Mouse (Mus musculus) intestine, postnatal 0 days (tissue): ENCODE measurements around the gene Dlgap3. TPM values are rescaled to one million over a fixed set of nuclear protein-coding genes. Genes with fewer than 3 reads are reported as not detected.

Source experiments
- ATAC-seq: fragments of 200-750 bp; cut with Nextera tagmentation; 2 replicates; pipeline ENCODE4 v1.8.0; 2017; ENCODE audit warnings: mild to moderate bottlenecking, moderate TSS enrichment, moderate library complexity
- H3K27ac ChIP-seq: fragments of 300-500 bp; sonication (generic); 2 replicates; pipeline ENCODE4 v1.5.1; 2014; ENCODE audit warnings: mild to moderate bottlenecking, low read depth, low read length, moderate library complexity
- H3K27me3 ChIP-seq: fragments of 300-500 bp; sonication (generic); replicated peaks from 2 replicates; pipeline ENCODE4 v1.6.1; 2014; ENCODE audit warnings: low read length, mixed read lengths; ENCODE audit not compliant: control insufficient read depth, insufficient read depth
- H3K36me3 ChIP-seq: fragments of 300-500 bp; sonication (generic); 2 replicates; pipeline ENCODE4 v1.6.1; 2014; ENCODE audit warnings: mild to moderate bottlenecking, moderate library complexity; ENCODE audit not compliant: control insufficient read depth, insufficient read depth
- H3K4me1 ChIP-seq: fragments of 300-500 bp; sonication (generic); replicated peaks from 2 replicates; pipeline ENCODE4 v1.6.1; 2014; ENCODE audit warnings: antibody characterized with exemption, low read length, mixed read lengths; ENCODE audit not compliant: control insufficient read depth, insufficient read depth
- H3K4me2 ChIP-seq: fragments of 300-500 bp; sonication (generic); replicated peaks from 2 replicates; pipeline ENCODE4 v1.6.1; 2014; ENCODE audit warnings: low read depth, mild to moderate bottlenecking, moderate library complexity
- H3K4me3 ChIP-seq: fragments of 300-500 bp; sonication (generic); 2 replicates; pipeline ENCODE4 v1.5.1; 2014; ENCODE audit warnings: low read depth, low read length
- H3K9ac ChIP-seq: fragments of 300-500 bp; sonication (generic); 2 replicates; pipeline ENCODE4 v1.6.1; 2014; ENCODE audit warnings: mild to moderate bottlenecking, low read depth, low read length
- H3K9me3 ChIP-seq: fragments of 300-500 bp; sonication (generic); 2 replicates; pipeline ENCODE4 v1.6.1; 2016; ENCODE audit warnings: mixed run types; ENCODE audit not compliant: control insufficient read depth
- CTCF ChIP-seq: sonication (generic); IDR thresholded peaks from 2 replicates; pipeline ENCODE4 v1.5.1; 2016; ENCODE audit warnings: low read depth, mild to moderate bottlenecking, control low read depth, antibody characterized with exemption, moderate library complexity
- WGBS: fragments of 180-500 bp; shearing (Covaris S2); extraction: QIAGEN DNeasy Blood & Tissue Kit; methylation state at CpG from one replicate; pipeline ENCODE4 v1.1.7; 2014; 5-methylcytosine and 5-hydroxymethylcytosine counted together
- polyA plus RNA-seq: library from polyadenylated mRNA; unstranded; fragments of >200 nt; fragmentation: Nextera tagmentation; extraction: Ambion mirVana; gene quantifications from 2 replicates; pipeline ENCODE4 v1.2.1, GENCODE M21; 2015

Gene Dlgap3
- polyA plus RNA-seq, 1 experiment from 2014 or later: 0.46 TPM

DNA sequence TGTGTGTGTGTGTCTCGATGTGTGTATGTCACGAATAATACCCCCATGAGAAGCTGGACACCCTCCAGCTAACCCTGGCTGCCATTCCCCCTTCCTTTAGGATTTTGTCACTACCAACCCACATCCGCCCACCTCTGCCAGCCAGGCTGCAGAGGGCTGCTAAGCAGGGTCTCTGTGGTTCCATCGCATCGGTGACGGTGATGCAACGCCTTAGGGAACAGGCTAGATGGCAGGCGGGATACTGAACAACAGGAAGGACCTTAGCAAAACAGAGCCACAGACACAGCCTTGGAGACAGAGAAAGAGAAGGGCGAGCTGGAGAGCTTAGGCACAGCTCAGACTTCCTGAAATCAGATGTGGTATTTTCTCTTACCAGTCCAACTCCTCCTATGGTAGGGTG, 9.7 kb downstream of the Dlgap3 start:
- Histone ChIP-seq H3K4me2 (no peak overlapping the region), H3K9me3 (no peaks in the 10 kb centered on the region), H3K4me3 (no peak overlapping the region), H3K36me3 (no peaks in the 10 kb centered on the region), H3K9ac (no peak overlapping the region), H3K27ac (no peak overlapping the region), H3K4me1 (no peaks in the 10 kb centered on the region), H3K27me3 (0 out of 2 replicates have a peak, but pooled peaks cover 3% of the 10 kb centered on the region)
- 45% methylated on average over 9 of the region's 9 CpGs for whole genome bisulfite sequencing
- ATAC-seq: no peak
- no peak for TF ChIP-seq CTCF

GRCm38 (mm10) chr4:127179469-127180449, 10.8 kb downstream of the Dlgap3 start:
- H3K4me1 ChIP-seq: no peaks in the 10 kb centered on the region
- no peak overlapping the region for H3K4me2 ChIP-seq
- no peak overlapping the region for H3K4me3 ChIP-seq
- ATAC-seq: peak; percentile 33; the same call in 1 of the 2 replicates
- 0 out of 2 replicates have a peak, but pooled peaks cover 3% of the 10 kb centered on the region for H3K27me3 ChIP-seq
- H3K27ac ChIP-seq: no peak overlapping the region
- 14% methylated on average over 19 of the region's 19 CpGs for WGBS
- no peak for TF ChIP-seq CTCF
- H3K9me3 ChIP-seq: no peaks in the 10 kb centered on the region
- no peaks in the 10 kb centered on the region for H3K36me3 ChIP-seq
- no peak overlapping the region for H3K9ac ChIP-seq

DNA sequence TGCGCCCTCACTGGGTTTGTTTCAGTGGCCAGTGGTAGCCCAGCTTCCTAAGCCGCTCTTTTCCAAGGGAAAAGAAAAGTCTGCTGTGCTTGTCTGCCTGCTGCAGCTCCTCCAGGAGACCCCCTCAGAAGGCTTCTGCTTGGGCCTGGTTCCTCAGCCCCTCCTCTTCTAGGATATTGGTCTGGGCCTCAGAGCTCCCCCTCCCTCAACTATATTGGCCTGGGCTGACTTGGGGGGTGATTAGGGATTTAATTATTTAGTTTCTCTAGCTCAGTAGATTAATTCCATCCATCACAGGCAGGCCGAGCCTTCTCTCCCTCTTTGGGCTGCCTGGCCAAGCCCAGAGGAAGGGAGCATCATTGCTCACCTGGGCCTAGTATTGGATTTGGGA, 11.4 kb downstream of the Dlgap3 start:
- no peaks in the 10 kb centered on the region for H3K36me3 ChIP-seq
- TF ChIP-seq CTCF: no peak

GRCm38 (mm10) chr4:127181010-127181409, 12.0 kb downstream of the Dlgap3 start:
- TF ChIP-seq CTCF: no peak
- no peaks in the 10 kb centered on the region for H3K9me3 ChIP-seq
- H3K27me3 ChIP-seq: 0 out of 2 replicates have a peak, but pooled peaks cover 3% of the 10 kb centered on the region
- ATAC-seq: no peak
- H3K36me3 ChIP-seq: no peaks in the 10 kb centered on the region
- no peak overlapping the region for H3K4me3 ChIP-seq
- WGBS: 85% methylated on average over 9 of the region's 9 CpGs
- H3K9ac ChIP-seq: no peak overlapping the region
- H3K4me1 ChIP-seq: no peaks in the 10 kb centered on the region
- H3K27ac ChIP-seq: no peak overlapping the region
- no peak overlapping the region for H3K4me2 ChIP-seq

More for the DNA sequence above, 11.4 kb downstream of the Dlgap3 start:
- Histone ChIP-seq H3K4me1 (no peaks in the 10 kb centered on the region), H3K4me2 (no peak overlapping the region), H3K27ac (no peak overlapping the region), H3K4me3 (no peak overlapping the region), H3K9me3 (no peaks in the 10 kb centered on the region), H3K9ac (no peak overlapping the region), H3K27me3 (0 out of 2 replicates have a peak, but pooled peaks cover 3% of the 10 kb centered on the region)
- 79% methylated on average over 3 of the region's 3 CpGs for WGBS
- no peak for ATAC-seq

- Histone ChIP-seq H3K4me1 (no peaks in the 10 kb centered on the region), H3K4me3 (no peak overlapping the region), H3K9ac (no peak overlapping the region), H3K27ac (no peak overlapping the region), H3K27me3 (0 out of 2 replicates have a peak, but pooled peaks cover 3% of the 10 kb centered on the region), H3K36me3 (no peaks in the 10 kb centered on the region), H3K4me2 (no peak overlapping the region), H3K9me3 (no peaks in the 10 kb centered on the region)
- ATAC-seq: no peak
- TF ChIP-seq CTCF: no peak
- WGBS: 85% methylated on average over 5 of the region's 5 CpGs
Observed at GRCm38 (mm10) chr4:127183867-127184266, 14.9 kb downstream of the Dlgap3 start.

DNA sequence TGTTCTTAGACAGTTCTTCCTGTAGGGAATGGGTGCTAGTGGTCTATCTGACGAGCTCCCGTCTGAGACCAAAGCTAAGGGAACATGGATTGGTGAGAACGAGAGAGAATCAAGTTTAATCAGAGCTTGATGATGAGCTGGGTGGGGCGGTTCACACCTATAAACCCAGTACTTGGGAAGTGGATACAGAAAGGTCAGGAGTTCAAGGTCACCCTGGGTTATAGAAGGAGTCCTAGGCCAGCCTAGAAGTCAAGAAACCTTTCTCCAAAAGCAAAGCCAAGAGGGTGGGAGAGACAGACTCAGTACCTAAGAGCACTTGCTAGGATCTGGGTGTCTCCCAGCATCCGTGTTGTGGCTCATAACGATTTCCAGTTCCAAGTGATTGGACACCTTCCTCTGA, 21.9 kb downstream of the Dlgap3 start:
- Histone ChIP-seq H3K27me3 (no peaks in the 10 kb centered on the region), H3K4me3 (no peak overlapping the region), H3K4me1 (no peaks in the 10 kb centered on the region), H3K4me2 (no peak overlapping the region), H3K9ac (no peak overlapping the region), H3K9me3 (no peaks in the 10 kb centered on the region), H3K27ac (no peak overlapping the region), H3K36me3 (no peaks in the 10 kb centered on the region)
- 81% methylated on average over 6 of the region's 6 CpGs for WGBS
- TF ChIP-seq CTCF: no peak
- no peak for ATAC-seq
